Mouse (Mus musculus) intestine, embryonic 16.5 days (tissue): ENCODE results near the gene Bsn. TPM values are rescaled to one million over a fixed set of nuclear protein-coding genes. Genes with fewer than 3 reads are reported as not detected.

ENCODE experiments used
- ATAC-seq: fragments of 200-750 bp; cut with Nextera tagmentation; 2 replicates; pipeline ENCODE4 v1.8.0; 2017; ENCODE audit warnings: moderate TSS enrichment, moderate library complexity
- H3K27ac ChIP-seq: fragments of 300-500 bp; sonication (generic); 2 replicates; pipeline ENCODE4 v1.5.1; 2014; ENCODE audit warnings: mild to moderate bottlenecking, low read length
- H3K27me3 ChIP-seq: fragments of 300-500 bp; sonication (generic); replicated peaks from 2 replicates; pipeline ENCODE4 v1.6.1; 2014; ENCODE audit warnings: low read length, control low read depth, mixed read lengths; ENCODE audit not compliant: control insufficient read depth, insufficient read depth
- H3K36me3 ChIP-seq: fragments of 300-500 bp; sonication (generic); 2 replicates; pipeline ENCODE4 v1.6.1; 2014; ENCODE audit warnings: low read length, control low read depth; ENCODE audit not compliant: control insufficient read depth, insufficient read depth
- H3K4me1 ChIP-seq: fragments of 300-500 bp; sonication (generic); 2 replicates; pipeline ENCODE4 v1.6.1; 2014; ENCODE audit warnings: low read length, control low read depth, mixed read lengths; ENCODE audit not compliant: control insufficient read depth, insufficient read depth
- H3K4me2 ChIP-seq: fragments of 300-500 bp; sonication (generic); 2 replicates; pipeline ENCODE4 v1.6.1; 2014; ENCODE audit warnings: low read depth, low read length, control low read depth
- H3K4me3 ChIP-seq: fragments of 300-500 bp; sonication (generic); 2 replicates; pipeline ENCODE4 v1.5.1; 2014; ENCODE audit warnings: mild to moderate bottlenecking, low read length
- H3K9ac ChIP-seq: fragments of 300-500 bp; sonication (generic); 2 replicates; pipeline ENCODE4 v1.6.1; 2014; ENCODE audit warnings: low read depth, low read length
- H3K9me3 ChIP-seq: fragments of 300-500 bp; sonication (generic); 2 replicates; pipeline ENCODE4 v1.6.1; 2016; ENCODE audit warnings: low read length, control low read depth; ENCODE audit not compliant: control insufficient read depth
- WGBS: fragments of 180-500 bp; shearing (Covaris S2); extraction: QIAGEN DNeasy Blood & Tissue Kit; methylation state at CpG from one replicate; pipeline ENCODE4 v1.1.7; 2014; 5-methylcytosine and 5-hydroxymethylcytosine counted together
- polyA plus RNA-seq: library from polyadenylated mRNA; unstranded; fragments of >200 nt; fragmentation: Nextera tagmentation; extraction: Ambion mirVana; gene quantifications from 2 replicates; pipeline ENCODE4 v1.2.1, GENCODE M21; 2015

The Bsn gene
- polyA plus RNA-seq, 1 experiment from 2014 or later, result 5.4 TPM

- no peaks in the 10 kb centered on the region for H3K36me3 ChIP-seq
- no peak overlapping the region for H3K4me3 ChIP-seq
- no peaks in the 10 kb centered on the region for H3K9me3 ChIP-seq
- H3K4me1 ChIP-seq, result no peaks in the 10 kb centered on the region
- no peak overlapping the region for H3K27ac ChIP-seq
- H3K27me3 ChIP-seq, result peaks cover 9% of the 10 kb centered on the region; the same call in 1 of the 2 replicates
- no peak overlapping the region for H3K9ac ChIP-seq
- WGBS, result 83% methylated on average over 8 of the region's 8 CpGs
- H3K4me2 ChIP-seq, result no peak overlapping the region
- ATAC-seq, result no peak
Observed at GRCm38 (mm10) chr9:108185786-108186185, 4.4 kb downstream of the Bsn start.

DNA sequence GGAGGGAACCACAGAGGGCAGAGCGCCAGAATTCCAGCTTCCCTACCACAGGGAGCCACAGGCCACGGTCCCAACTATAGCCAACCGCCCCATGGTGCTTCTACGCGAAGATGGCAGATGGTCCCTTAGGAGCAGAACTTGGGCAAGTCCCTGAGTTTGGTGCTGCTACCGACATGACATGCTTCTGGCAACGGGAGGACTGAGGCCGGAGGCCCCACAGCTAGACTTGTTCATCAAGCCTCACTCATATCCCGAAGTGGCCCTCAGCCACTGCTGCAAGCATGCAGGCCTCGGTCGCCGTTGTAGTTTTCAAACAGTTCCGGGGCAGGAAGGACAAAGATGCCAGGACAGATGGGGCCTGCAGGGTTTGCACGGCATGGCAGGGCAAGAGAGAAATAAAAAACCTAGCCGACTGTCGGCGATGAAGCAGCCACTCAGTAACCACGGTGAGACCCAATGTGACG lies 6.6 kb downstream of the Bsn start:
- Histone ChIP-seq H3K36me3 (no peaks in the 10 kb centered on the region), H3K27me3 (peaks cover 3% of the 10 kb centered on the region; the same call in 1 of the 2 replicates), H3K9ac (no peak overlapping the region), H3K4me3 (no peak overlapping the region), H3K4me2 (no peak overlapping the region), H3K4me1 (no peaks in the 10 kb centered on the region), H3K27ac (no peak overlapping the region), H3K9me3 (no peaks in the 10 kb centered on the region)
- WGBS, result 91% methylated on average over 19 of the region's 19 CpGs
- no peak for ATAC-seq

DNA sequence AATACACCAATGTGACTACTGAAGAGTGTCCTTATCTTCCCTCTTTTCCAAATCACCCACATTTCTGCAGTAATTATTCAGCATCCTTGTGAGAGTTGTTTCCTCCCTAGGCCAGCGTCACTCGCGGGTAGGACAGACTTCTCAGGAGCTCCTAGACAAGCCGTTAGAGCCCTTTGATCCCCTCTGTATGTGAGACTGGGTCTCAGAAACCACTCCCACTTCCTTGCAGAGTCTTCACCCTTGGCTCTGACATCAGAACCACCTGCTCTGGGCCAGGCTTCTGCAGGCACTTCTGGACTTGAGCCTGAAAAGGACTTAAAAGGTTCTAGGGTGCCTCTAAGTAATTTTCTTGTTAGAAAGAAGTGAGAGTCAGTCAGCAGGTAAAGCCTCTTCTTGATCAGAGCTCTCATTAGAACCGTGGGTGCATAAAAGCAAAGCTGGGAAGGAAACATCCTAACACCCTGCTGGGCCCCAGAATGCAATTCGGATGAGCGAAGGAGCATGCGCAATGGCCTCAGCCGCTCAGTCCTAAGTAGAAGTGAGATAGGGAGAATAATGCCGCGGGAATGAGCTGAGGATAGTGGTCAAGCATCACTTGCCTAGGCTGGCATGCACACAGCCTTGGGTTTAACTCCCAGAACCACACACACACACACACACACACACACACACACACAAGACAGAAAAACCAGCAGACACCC lies 7.2 kb downstream of the Bsn start:
- no peak overlapping the region for H3K9ac ChIP-seq
- H3K27me3 ChIP-seq, result no peaks in the 10 kb centered on the region; the same call in 1 of the 2 replicates
- H3K4me1 ChIP-seq, result no peaks in the 10 kb centered on the region
- WGBS, result 64% methylated on average over 11 of the region's 11 CpGs
- H3K36me3 ChIP-seq, result no peaks in the 10 kb centered on the region
- ATAC-seq, result no peak
- H3K27ac ChIP-seq, result no peak overlapping the region
- no peak overlapping the region for H3K4me2 ChIP-seq
- no peaks in the 10 kb centered on the region for H3K9me3 ChIP-seq
- no peak overlapping the region for H3K4me3 ChIP-seq

DNA sequence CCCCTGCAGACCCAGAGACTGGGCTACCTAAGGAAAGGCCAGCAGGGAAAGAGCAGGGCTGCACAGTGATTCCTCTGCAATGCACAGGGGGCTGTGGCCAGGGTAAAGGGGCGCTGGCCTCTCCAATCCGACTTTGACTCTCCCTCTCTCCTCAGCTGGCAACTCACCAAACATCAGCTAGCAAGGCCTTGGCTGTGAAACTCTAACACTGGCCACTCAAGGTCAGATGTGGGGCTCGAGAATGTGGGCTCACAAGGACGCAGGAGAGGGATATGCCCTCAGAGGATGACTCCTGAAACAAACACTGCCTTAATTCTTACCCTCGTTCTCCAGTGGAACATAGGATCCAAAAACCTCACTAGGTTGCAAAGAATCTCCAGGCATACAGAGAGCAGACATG lies 11.8 kb downstream of the Bsn start:
- no peak for ATAC-seq
- Histone ChIP-seq H3K4me2 (no peak overlapping the region), H3K27me3 (no peaks in the 10 kb centered on the region), H3K4me3 (no peak overlapping the region), H3K9ac (no peak overlapping the region), H3K36me3 (no peaks in the 10 kb centered on the region), H3K27ac (no peak overlapping the region), H3K4me1 (no peaks in the 10 kb centered on the region), H3K9me3 (no peaks in the 10 kb centered on the region)
- 70% methylated on average over 5 of the region's 5 CpGs for WGBS

DNA sequence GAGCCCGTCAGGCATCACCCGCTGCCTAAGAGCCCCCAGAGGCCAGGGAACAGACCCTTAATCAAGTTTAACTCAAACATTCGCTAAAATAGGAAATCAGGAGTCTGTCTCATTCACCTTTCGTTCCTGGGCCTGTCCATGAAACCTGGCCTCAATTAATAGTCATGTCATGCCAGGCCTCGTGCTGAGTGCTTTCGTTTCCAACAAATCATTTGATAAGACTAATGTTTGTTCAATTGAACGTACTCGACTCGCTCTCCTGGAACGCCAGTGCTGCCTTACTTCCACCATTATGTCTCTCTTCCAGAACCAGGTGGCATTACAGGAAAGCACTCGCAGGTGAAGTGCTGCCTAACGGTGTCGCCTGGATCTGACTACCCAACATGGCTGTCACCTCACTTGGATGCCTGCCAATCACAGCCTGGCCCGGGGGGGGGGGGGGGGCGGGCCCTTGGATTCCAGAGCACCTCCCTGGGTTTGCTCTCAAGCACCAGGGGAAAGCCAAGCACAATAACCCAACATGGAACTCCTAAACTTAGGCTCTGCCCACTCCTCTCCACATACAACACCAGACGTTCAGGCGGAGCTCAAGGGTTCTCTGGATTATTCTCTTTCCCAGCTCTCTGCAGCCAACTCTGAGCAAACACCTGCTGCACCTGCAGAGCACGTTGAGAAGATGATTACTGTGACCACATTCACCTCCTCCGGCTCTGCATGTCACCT lies 14.9 kb downstream of the Bsn start:
- H3K27me3 ChIP-seq, result no peaks in the 10 kb centered on the region
- H3K9ac ChIP-seq, result no peak overlapping the region
- no peak overlapping the region for H3K4me3 ChIP-seq
- no peak overlapping the region for H3K4me2 ChIP-seq
- no peak overlapping the region for H3K27ac ChIP-seq
- no peaks in the 10 kb centered on the region for H3K9me3 ChIP-seq
- no peaks in the 10 kb centered on the region for H3K4me1 ChIP-seq
- ATAC-seq, result no peak
- H3K36me3 ChIP-seq, result no peaks in the 10 kb centered on the region
- 63% methylated on average over 19 of the region's 19 CpGs for WGBS

GRCm38 (mm10) chr9:108172777-108173350 lies 17.3 kb downstream of the Bsn start:
- Histone ChIP-seq H3K4me1 (no peaks in the 10 kb centered on the region), H3K4me2 (no peak overlapping the region), H3K27ac (no peak overlapping the region), H3K4me3 (no peak overlapping the region), H3K27me3 (no peaks in the 10 kb centered on the region), H3K9me3 (no peaks in the 10 kb centered on the region), H3K9ac (no peak overlapping the region), H3K36me3 (no peaks in the 10 kb centered on the region)
- ATAC-seq, result peak; percentile 63; the same call in 1 of the 2 replicates
- WGBS, result 63% methylated on average over 5 of the region's 5 CpGs

DNA sequence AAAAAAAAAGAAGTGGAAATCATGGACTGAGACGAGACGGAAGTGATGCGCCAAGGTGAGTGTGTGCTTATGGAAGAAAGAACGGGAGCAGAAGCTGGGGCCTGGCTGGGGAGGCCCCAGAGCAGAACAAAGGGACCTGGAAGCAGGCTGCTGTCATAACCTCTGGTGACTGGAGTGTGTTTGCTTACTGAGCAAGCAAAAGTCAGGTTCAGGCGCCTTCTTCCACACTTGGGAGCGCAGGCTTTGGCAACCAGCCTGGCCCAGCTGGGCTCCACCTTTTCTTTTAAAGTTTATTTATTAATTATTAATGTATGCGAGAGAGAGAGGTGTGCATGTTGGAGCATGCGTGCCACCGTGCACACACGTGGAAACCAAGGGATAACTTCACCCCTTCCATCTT lies 20.4 kb downstream of the Bsn start:
- no peak overlapping the region for H3K4me3 ChIP-seq
- H3K9ac ChIP-seq, result no peak overlapping the region
- H3K4me2 ChIP-seq, result no peak overlapping the region
- no peaks in the 10 kb centered on the region for H3K36me3 ChIP-seq
- no peak for ATAC-seq
- no peak overlapping the region for H3K27ac ChIP-seq
- 73% methylated on average over 10 of the region's 10 CpGs for WGBS
- H3K9me3 ChIP-seq, result no peaks in the 10 kb centered on the region
- no peaks in the 10 kb centered on the region for H3K27me3 ChIP-seq
- H3K4me1 ChIP-seq, result no peaks in the 10 kb centered on the region

GRCm38 (mm10) chr9:108165143-108165542 lies 25.0 kb downstream of the Bsn start:
- Histone ChIP-seq H3K27me3 (no peaks in the 10 kb centered on the region), H3K4me1 (no peaks in the 10 kb centered on the region), H3K27ac (no peak overlapping the region), H3K9me3 (no peaks in the 10 kb centered on the region), H3K4me2 (no peak overlapping the region), H3K4me3 (no peak overlapping the region), H3K9ac (no peak overlapping the region), H3K36me3 (no peaks in the 10 kb centered on the region)
- ATAC-seq, result no peak
- 52% methylated on average over 8 of the region's 8 CpGs for WGBS

DNA sequence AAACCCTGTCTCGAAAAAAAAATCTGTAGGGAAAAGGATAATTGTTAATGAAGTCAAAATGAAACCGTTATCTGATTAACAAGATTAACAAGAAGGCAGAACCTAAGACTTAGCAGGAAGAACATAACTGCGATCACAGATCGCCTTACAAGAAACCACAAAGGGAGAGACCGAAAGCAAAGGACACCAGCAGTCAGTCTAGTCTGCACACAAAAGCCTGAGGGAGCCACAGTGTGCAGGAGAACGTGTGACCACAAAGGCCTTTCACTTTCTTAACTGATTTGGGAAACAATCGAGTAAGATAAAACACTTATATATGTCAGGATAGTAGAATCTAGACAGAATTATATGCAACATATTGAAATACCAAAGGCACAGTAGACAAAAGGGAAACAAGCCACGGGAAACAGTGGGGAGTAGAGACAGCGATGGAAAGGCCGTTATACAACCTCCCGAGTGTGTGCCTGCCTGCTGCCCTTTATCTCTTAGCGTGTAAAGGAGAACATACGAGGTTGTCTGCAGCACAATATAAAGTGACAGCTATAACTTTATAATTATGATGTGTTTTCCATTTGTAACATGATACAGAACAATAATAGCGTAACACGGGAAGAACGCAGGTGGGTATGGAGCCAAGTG lies 26.4 kb downstream of the Bsn start:
- H3K36me3 ChIP-seq, result no peaks in the 10 kb centered on the region
- no peak overlapping the region for H3K9ac ChIP-seq
- H3K4me3 ChIP-seq, result no peak overlapping the region
- no peak overlapping the region for H3K27ac ChIP-seq
- no peaks in the 10 kb centered on the region for H3K9me3 ChIP-seq
- 86% methylated on average over 16 of the region's 16 CpGs for WGBS
- H3K4me2 ChIP-seq, result no peak overlapping the region
- H3K27me3 ChIP-seq, result no peaks in the 10 kb centered on the region
- H3K4me1 ChIP-seq, result no peaks in the 10 kb centered on the region
- ATAC-seq, result no peak
